Mouse (Mus musculus) urinary bladder, adult 2 months (tissue): Measurements from ENCODE around the gene Lbx2. TPM values are rescaled to one million over a fixed set of nuclear protein-coding genes. Genes with fewer than 3 reads are reported as not detected.
A peak's percentile ranks its signal among the peaks of the same experiment; 100 is the strongest.

Experiments used
- DNase-seq: peaks from one replicate; pipeline ENCODE4 v3.0.0; 2022; ENCODE audit warnings: low spot score
- polyA plus RNA-seq: library from polyadenylated mRNA; depleted of rRNA; stranded (reverse); fragments of >200 nt; gene quantifications from 2 replicates; pipeline ENCODE4 v1.2.3, GENCODE M21; 2012

Gene Lbx2
- polyA plus RNA-seq, 1 experiment: 1.0 TPM

DNA sequence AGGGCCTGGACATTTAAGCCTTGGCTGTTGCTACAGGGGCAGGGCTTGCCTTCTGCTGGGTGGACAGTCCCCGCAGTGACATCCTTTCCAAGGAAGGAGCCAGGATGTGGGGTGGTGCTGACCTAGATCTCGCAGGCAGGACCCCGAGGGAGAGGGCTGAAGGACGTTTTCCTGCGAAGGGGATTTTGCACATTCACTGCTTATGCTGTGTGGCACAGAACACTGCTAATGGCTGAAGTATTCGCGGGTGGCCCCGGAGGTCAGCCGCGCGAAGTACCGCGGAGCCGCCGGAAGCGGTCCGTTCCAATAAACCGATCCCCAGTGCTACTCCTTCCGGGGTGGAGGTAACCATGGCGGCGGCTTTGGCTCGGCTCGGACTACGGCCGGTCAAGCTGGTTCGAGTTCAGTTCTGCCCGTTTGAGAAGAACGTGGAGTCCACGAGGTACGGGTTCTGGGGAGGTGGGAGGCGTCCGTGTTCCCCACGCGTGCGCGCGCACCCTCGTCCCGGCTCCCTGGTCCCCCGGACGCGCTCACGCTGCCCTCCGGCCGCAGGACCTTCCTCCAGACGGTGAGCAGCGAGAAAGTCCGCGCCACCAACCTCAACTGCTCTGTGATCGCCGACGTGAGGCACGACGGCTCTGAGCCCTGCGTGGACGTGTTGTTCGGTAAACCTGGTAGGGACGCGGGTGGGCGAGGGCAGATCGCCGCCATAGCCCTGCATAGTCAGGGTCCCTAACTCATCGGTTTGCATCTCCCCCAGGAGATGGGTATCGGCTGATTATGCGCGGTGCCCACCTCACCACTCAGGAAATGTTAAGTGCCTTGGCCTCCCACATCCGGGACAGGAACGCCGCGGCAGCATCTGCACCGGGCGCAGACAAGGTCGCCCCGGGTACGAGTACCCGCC, 22.8 kb downstream of the Lbx2 start, which contains the start of gene Mrpl53:
TSS of gene Mrpl53 (plus strand) at position 279 of the 907 bp plus-strand sequence.
- DNase-seq: peak; percentile 80

- no peak for DNase-seq
Observed at GRCm38 (mm10) chr6:83111510-83112136, 25.5 kb downstream of the Lbx2 start.

DNA sequence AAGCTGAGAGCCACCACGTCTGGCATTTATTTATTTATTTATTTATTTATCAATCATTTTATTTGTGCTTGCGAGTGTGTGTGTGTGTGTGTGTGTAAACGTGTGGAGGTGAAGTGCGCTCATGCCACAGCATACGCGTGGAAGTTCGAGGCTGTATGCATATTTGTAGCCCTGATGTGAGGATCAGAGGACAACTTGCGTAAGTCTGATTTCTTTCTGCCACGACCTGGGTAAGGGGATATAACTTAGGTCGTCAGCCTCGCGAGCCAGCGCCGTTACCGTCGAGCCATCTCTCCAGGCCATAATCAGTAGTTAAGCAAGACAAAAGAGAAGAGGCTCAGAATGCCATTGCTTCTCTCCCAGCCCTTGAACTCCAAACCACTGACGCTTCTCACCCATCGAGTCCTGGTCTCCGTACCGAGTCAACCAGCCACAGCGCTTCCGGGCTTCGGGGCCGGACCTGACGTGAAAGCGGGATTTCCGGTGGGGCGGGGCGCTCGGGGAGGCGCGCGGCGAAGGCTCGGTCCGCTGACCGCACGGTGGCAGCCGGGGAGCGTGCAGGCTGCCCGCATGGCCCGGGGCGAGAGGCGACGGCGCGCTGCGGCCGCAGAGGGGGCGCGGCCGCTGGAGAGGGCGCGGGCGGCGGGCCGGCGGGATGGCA, 29.0 kb downstream of the Lbx2 start, which contains the start of gene Mogs:
TSS of gene Mogs (plus strand) at position 486 of the 661 bp plus-strand sequence.
- DNase-seq: peak; percentile 95

- DNase-seq: no peak
Observed at GRCm38 (mm10) chr6:83115682-83116372, 29.7 kb downstream of the Lbx2 start.

DNA sequence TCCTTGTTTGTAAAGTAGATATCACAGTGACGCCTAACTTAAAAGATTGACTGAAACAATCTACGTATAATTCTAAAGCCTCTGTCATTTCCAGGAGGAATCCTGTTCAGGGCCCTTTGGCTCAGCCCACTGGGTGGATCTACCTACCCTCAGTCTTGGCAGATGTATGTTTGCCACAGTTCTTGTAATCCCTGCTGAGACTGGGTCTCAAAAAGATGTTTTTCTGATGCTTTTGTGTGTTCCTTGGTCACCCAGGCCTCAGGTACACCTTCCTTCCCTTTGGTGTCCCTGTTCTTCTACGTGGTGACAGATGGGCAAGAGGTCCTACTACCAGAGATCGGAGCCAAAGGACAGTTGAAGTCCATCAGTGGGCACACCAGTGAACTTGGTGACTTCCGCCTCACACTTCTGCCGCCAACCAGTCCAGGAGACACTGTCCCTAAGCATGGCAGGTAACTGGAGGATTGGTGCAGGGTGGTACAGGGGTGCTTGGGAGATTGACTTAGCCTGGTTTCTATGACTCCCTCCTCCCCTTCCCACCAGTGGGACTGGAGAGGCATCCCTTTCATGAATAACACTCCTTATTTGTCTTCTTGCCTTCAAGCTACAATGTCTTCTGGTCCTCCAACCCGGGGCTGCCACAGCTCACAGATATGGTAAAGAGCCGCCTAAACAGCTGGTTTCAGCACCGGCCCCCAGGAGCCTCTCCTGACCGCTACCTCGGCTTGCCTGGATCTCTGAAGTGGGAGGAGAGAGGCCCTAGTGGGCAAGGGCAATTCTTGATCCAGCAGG, 30.4 kb downstream of the Lbx2 start:
- DNase-seq: no peak

DNA sequence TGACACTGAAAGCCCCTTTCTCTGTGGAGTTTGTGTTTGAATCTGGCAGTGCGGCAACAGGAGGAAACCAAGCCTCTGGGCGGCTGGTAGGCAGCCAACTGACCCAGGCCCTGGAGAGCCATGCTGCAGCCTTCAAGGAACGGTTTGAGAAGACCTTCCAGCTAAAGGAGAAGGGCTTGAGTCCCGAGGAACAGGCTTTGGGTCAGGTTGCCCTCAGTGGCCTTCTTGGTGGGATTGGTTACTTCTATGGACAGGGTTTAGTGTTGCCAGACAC, 30.9 kb downstream of the Lbx2 start:
- no peak for DNase-seq

DNA sequence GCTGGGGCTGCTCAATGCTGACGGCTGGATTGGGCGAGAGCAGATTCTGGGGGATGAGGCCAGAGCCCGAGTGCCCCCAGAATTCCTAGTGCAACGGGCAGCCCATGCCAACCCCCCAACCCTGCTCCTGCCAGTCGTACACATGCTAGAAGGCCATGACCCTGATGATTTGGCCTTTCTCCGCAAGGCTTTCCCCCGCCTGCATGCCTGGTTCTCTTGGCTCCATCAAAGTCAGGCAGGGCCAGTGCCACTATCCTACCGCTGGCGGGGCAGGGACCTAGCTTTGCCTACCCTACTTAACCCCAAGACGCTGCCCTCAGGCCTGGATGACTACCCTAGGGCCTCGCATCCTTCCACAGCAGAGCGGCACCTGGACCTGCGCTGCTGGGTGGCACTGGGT, 31.4 kb downstream of the Lbx2 start:
- DNase-seq: no peak

DNA sequence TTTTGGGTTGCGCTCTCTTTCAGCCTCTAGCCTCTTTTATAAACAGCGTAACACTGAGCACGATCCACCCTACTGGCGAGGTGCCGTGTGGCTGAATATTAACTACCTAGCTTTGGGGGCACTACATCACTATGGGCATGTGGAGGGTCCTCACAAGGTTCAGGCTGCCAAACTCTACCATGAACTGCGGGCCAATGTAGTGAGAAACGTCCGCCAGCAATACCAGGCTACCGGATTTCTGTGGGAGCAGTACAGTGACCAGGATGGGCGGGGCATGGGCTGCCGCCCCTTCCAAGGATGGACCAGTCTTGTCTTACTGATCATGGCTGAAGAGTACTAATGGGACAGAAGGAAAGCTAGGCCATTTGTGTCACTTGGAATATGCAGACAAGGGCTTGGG, 32.2 kb downstream of the Lbx2 start:
- no peak for DNase-seq

- DNase-seq: peak; percentile 18
Observed at GRCm38 (mm10) chr6:83118825-83119733, 32.9 kb downstream of the Lbx2 start.

DNA sequence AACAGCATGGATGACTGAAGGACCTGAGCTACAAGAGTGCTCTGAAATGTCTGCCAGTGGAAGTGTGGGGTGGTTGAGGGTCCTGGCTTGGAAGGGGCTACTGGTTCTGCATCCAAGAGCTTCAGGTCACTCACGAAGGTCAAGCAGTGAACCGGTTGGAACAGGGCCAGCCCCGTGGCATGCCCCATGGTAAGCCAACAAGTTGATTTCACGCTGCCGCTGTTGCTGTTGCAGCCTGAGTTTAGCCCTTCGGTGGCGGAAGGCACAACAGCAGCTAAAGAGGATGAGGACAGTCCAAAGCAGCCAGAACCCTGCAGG, 33.5 kb downstream of the Lbx2 start:
- DNase-seq: peak; percentile 26

DNA sequence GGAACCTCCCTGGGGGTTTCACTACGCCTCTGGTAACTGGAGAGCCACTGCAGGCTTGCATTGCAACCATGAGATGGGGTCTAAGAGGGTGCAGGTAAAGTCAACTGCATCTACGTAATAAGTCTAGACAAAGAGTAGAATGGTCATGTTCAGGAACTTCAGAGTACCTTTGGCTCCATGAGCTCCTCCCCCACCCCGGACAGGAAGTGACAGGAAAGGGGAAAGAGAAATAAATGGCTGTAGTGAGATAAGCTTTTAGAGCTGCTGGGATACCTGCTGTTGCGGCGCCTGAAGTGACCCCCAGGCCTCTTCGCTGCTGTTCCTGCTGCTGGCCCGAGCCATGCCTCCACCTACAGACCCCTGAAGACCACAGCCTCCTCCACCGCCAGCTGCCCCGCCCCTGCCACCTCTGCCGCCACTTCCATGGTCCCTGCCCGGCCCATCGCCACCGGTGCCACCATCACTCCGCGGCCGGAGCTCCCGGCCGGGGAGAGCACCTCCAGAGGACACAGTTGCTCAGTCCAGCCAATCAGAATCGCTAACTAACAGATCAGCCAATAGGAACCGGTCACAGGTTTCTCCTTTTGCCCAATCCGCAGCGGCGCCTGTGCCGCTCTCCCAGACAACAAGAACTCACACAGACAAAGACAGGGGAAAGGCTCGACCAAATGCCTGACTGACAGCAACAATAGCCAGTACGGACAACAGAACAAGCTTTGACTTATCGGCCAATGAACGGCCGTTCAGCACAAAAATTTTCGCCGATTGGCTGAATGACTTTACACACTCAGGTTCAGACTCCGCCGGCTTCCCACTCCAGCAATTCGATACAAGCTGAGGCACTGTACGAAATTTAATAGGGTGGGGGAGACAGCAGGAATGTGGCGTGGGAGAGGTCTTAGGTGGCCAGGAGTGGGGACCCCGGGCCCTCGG, 35.0 kb downstream of the Lbx2 start, which contains the start of gene Wbp1:
TSS of gene Wbp1 (minus strand) at position 630 of the 933 bp plus-strand sequence.
- DNase-seq: peak; percentile 84

- no peak for DNase-seq
Observed at GRCm38 (mm10) chr6:83121863-83122710, 35.9 kb downstream of the Lbx2 start.

DNA sequence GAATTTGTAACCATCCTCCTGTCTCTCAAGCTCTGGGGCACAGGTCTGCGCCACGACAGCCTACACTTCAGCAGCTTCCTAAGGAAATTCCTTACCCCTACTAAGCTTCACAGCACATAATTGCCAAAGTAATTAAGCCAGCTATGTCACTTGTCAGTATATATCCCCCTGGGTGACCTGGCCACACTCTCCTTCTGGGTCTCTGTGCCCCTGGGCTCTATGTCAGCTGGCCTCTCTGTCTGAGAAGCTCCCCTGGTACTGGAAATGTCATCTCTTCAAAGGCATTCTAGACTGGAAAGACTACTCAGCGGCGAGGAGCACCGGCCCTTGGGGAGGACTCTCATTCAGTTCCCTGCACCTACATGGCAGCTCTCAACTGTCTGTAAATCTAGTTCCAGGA, 36.8 kb downstream of the Lbx2 start:
- no peak for DNase-seq

- peak; percentile 69 for DNase-seq
Observed at GRCm38 (mm10) chr6:83124851-83125312, 38.7 kb downstream of the Lbx2 start.

DNA sequence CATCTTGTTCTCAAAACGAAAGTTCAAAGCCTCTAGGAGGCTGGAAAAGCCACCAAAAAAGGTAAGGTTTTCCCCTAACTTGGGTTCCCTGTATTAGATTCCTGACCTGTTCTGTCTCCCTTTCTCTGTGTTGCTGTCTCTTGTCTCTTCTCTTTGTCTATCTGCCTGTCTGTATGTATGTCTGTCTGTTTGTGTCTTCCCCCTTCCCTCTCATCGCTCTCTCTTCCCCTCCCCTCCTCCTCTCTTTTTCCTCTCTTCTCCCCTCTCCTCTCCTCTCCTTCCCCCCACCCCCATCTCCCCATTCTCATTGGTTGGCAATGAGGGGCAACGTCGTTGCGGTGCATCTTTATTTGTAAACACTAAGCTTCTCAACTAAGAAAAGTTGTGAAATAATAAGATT, 39.2 kb downstream of the Lbx2 start, which contains the start of gene Ino80b:
TSS of gene Ino80b (minus strand) at position 101 of the 400 bp plus-strand sequence.
- DNase-seq: no peak

DNA sequence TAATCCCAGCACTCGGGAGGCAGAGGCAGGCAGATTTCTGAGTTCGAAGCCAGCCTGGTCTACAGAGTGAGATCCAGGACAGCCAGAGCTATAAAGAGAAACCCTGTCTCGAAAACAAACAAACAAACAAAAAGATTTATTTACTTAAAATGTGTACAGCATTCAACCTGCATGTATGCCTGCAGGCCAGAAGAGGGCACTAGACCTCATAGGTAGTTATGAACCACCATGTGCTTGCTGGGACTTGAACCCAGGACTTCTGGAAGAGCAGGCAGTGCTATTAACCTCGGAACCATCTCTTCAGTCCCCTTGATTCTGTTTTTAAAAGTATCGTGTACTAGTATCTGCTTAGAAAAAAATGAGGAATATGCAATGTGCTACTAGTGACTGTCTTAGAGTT, 41.3 kb downstream of the Lbx2 start:
- DNase-seq: no peak

- no peak for DNase-seq
Observed at GRCm38 (mm10) chr6:83131469-83132034, 45.4 kb downstream of the Lbx2 start.
